Mouse (Mus musculus) layer of hippocampus, postnatal 36 days (tissue): Measurements from ENCODE around the gene Tnik. TPM values are rescaled to one million over a fixed set of nuclear protein-coding genes. Genes with fewer than 3 reads are reported as not detected.

Source experiments
- DNase-seq, 2 experiments: peaks; one replicate each; pipeline ENCODE4 v3.0.0; 2022
- total RNA-seq, 2 experiments: library from RNA; stranded (reverse); gene quantifications; 2 replicates each; pipeline ENCODE4 v1.2.3; 2021

Gene Tnik
- total RNA-seq = 100 to 1,000 TPM; 197 to 209 TPM

GRCm38 (mm10) chr3:28263002-28263947, at the start of gene Tnik:
Gene Tnik, plus strand, starts transcription at chr3:28263214.
- DNase-seq = peak; percentile 84 to 87

GRCm38 (mm10) chr3:28214886-28215311, 48.1 kb upstream of the Tnik start:
- no peak for DNase-seq

GRCm38 (mm10) chr3:28217001-28217400, 46.0 kb upstream of the Tnik start:
- DNase-seq = no peak

GRCm38 (mm10) chr3:28219533-28219932, 43.5 kb upstream of the Tnik start:
- no peak for DNase-seq

- no peak for DNase-seq
These were observed 43.0 kb upstream of the Tnik start for GRCm38 (mm10) chr3:28219964-28220363.

- DNase-seq = no peak
These were observed 38.3 kb upstream of the Tnik start for GRCm38 (mm10) chr3:28224437-28225356.

- peak; percentile 28 to 44 for DNase-seq
These were observed 37.6 kb upstream of the Tnik start for GRCm38 (mm10) chr3:28225357-28225905.

- peak in 1 of 2 experiments; percentile 7 for DNase-seq
These were observed 36.8 kb upstream of the Tnik start for GRCm38 (mm10) chr3:28226181-28226580.

- DNase-seq = no peak
These were observed 34.1 kb upstream of the Tnik start for GRCm38 (mm10) chr3:28228930-28229329.

- DNase-seq = no peak
These were observed 33.5 kb upstream of the Tnik start for GRCm38 (mm10) chr3:28229503-28229902.

- no peak for DNase-seq
These were observed 30.1 kb upstream of the Tnik start for GRCm38 (mm10) chr3:28232885-28233284.

GRCm38 (mm10) chr3:28234179-28234578, 28.8 kb upstream of the Tnik start:
- no peak for DNase-seq

- no peak for DNase-seq
These were observed 26.3 kb upstream of the Tnik start for GRCm38 (mm10) chr3:28236689-28237088.

GRCm38 (mm10) chr3:28238136-28238535, 24.9 kb upstream of the Tnik start:
- no peak for DNase-seq

GRCm38 (mm10) chr3:28242561-28242960, 20.5 kb upstream of the Tnik start:
- no peak for DNase-seq

GRCm38 (mm10) chr3:28244244-28244890, 18.6 kb upstream of the Tnik start:
- no peak for DNase-seq

GRCm38 (mm10) chr3:28248255-28248957, 14.6 kb upstream of the Tnik start:
- no peak for DNase-seq

- no peak for DNase-seq
These were observed 7.3 kb upstream of the Tnik start for GRCm38 (mm10) chr3:28255711-28256110.

GRCm38 (mm10) chr3:28262371-28263001, 528 bp upstream of the Tnik start:
- DNase-seq = peak; percentile 64 to 66

- DNase-seq = peak; percentile 52 to 59
These were observed 1.2 kb downstream of the Tnik start for GRCm38 (mm10) chr3:28263948-28264840.
